11 mouse cellular contexts compared by ENCODE assay signal in the genomic region with DNA sequence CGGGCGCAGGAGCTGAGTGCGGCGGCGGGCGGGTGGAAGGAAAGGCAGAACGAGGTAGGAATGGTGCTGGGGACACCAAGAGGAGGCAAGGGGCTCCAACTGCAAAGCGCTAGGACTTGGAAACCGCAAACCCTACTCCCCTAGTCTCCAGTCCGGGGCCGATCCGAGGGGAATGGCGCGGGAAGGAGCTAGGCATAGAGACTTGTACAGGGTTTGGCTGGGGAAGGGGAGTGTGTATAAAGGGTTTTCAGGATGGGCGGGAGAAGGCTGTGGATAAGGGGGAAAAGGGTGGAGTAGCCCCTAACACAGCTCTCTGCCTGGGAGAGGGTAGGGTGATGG. TPM values are rescaled to one million over a fixed set of nuclear protein-coding genes. Genes with fewer than 3 reads are reported as not detected.
DNase-seq lines count a peak whose midpoint lies in the region; ATAC-seq and TF ChIP-seq lines count a peak whose summit lies in the region.
"Had no signal": no experiment of that assay in that cellular context is flagged by ENCODE, and none has a peak within 500 bp of the region (broad histone marks: within the 10 kb centered on the region; RNA-seq: fewer than 3 reads in every experiment).

No protein-coding gene starts in this region.

- intact Hi-C loops in heart, postnatal 14 days (cut with DNase I) = no loop called here

- no peak overlapping the region for H3K27ac ChIP-seq in heart, postnatal 0 days (ENCODE audit: low read depth)
- H3K27ac ChIP-seq in hindbrain, postnatal 0 days = no peak overlapping the region
- no peak overlapping the region for H3K27ac ChIP-seq in midbrain, postnatal 0 days (ENCODE audit: low read depth, low read length)

- peaks cover 78% of the 10 kb centered on the region for H3K27me3 ChIP-seq in heart, postnatal 0 days (ENCODE audit: control insufficient read depth, insufficient read depth, low read length)
- peaks cover 20% of the 10 kb centered on the region for H3K27me3 ChIP-seq in hindbrain, postnatal 0 days (ENCODE audit: insufficient read depth, low read length)
- peaks cover 22% of the 10 kb centered on the region; the same call in 1 of the 2 replicates for H3K27me3 ChIP-seq in midbrain, postnatal 0 days (ENCODE audit: insufficient read depth, low read length)

- no peak for TF ChIP-seq EP300 in heart, postnatal 0 days (IDR thresholded peaks at IDR 0.05; ENCODE audit: low read depth)

- no peaks in the 10 kb centered on the region for H3K36me3 ChIP-seq in heart, postnatal 0 days (replicated peaks; ENCODE audit: control insufficient read depth, insufficient read depth, low read length)
- H3K36me3 ChIP-seq in hindbrain, postnatal 0 days (ENCODE audit: insufficient read depth, low read length) = no peaks in the 10 kb centered on the region
- no peaks in the 10 kb centered on the region for H3K36me3 ChIP-seq in midbrain, postnatal 0 days (ENCODE audit: insufficient read depth, low read length)

- no peaks in the 10 kb centered on the region for H3K4me1 ChIP-seq in heart, postnatal 0 days (ENCODE audit: control insufficient read depth, insufficient read depth)
- no peaks in the 10 kb centered on the region for H3K4me1 ChIP-seq in hindbrain, postnatal 0 days (ENCODE audit: insufficient read depth, low read length)
- no peaks in the 10 kb centered on the region for H3K4me1 ChIP-seq in midbrain, postnatal 0 days (ENCODE audit: insufficient read depth, low read length)

- peak overlapping the region; percentile 51 for H3K4me3 ChIP-seq in heart, postnatal 0 days (ENCODE audit: low read depth, low read length)
- peak overlapping the region; percentile 42 for H3K4me3 ChIP-seq in hindbrain, postnatal 0 days (ENCODE audit: low read length)
- peak overlapping the region; percentile 42 for H3K4me3 ChIP-seq in midbrain, postnatal 0 days (ENCODE audit: low read depth, low read length)
- H3K4me3 ChIP-seq: myocyte had no signal

- H3K9ac ChIP-seq in heart, postnatal 0 days (replicated peaks; ENCODE audit: low read depth, low read length) = no peak overlapping the region
- H3K9ac ChIP-seq in hindbrain, postnatal 0 days (replicated peaks; ENCODE audit: low read length) = no peak overlapping the region
- no peak overlapping the region for H3K9ac ChIP-seq in midbrain, postnatal 0 days (replicated peaks; ENCODE audit: low read length, poor library complexity, severe bottlenecking)

- no peak for DNase-seq in heart, postnatal 0 days (ENCODE audit: low spot score)
- DNase-seq in heart, postnatal 14 days = no peak
- peak; percentile 42 for DNase-seq in embryo, embryonic 11 days
- no peak for DNase-seq in hindbrain, postnatal 0 days (ENCODE audit: low spot score)
- no peak for DNase-seq in midbrain, postnatal 0 days (ENCODE audit: low spot score)
- no peak for DNase-seq in B cell, adult 2 months
- DNase-seq in layer of hippocampus, postnatal 10 days (ENCODE audit: low spot score in 2 of 2) = no peak
- DNase-seq: kidney, adult 8-10 months; thymus, postnatal 36 days had no signal

- 14% methylated on average over 15 of the region's 15 CpGs for WGBS in heart, postnatal 0 days
- WGBS in hindbrain, postnatal 0 days = 27% methylated on average over 15 of the region's 15 CpGs
- 15% methylated on average over 14 of the region's 15 CpGs for WGBS in midbrain, postnatal 0 days

- no peak for ATAC-seq in heart, postnatal 0 days (ENCODE audit: insufficient read depth, low read depth)
- no peak for ATAC-seq in hindbrain, postnatal 0 days
- ATAC-seq in midbrain, postnatal 0 days (ENCODE audit: low FRiP score) = 0 out of 2 replicates have a peak, but pooled peaks have one; percentile 23
- no peak for ATAC-seq in erythroid progenitor cell, adult 5-6 weeks (replicated peaks; ENCODE audit: low FRiP score, poor library complexity, severe bottlenecking)

- peak overlapping the region; percentile 69 for H3K4me2 ChIP-seq in heart, postnatal 0 days (ENCODE audit: low read depth, low read length)
- peak overlapping the region; percentile 64 for H3K4me2 ChIP-seq in hindbrain, postnatal 0 days (ENCODE audit: low read depth, low read length)
- peak overlapping the region; percentile 60 for H3K4me2 ChIP-seq in midbrain, postnatal 0 days (ENCODE audit: low read depth, low read length, poor library complexity, severe bottlenecking)

- TF ChIP-seq CTCF in heart, postnatal 0 days (IDR thresholded peaks at IDR 0.05; ENCODE audit: low read depth) = no peak
- no peak for TF ChIP-seq CTCF in hindbrain, postnatal 0 days (IDR thresholded peaks at IDR 0.05; ENCODE audit: low read depth)
- no peak for TF ChIP-seq CTCF in midbrain, postnatal 0 days (IDR thresholded peaks at IDR 0.05)

- H3K9me3 ChIP-seq in heart, postnatal 0 days (replicated peaks; ENCODE audit: control insufficient read depth, low read length) = peaks cover 9% of the 10 kb centered on the region
- H3K9me3 ChIP-seq in hindbrain, postnatal 0 days (ENCODE audit: low read length) = peaks cover 4% of the 10 kb centered on the region; the same call in 1 of the 2 replicates
- H3K9me3 ChIP-seq in midbrain, postnatal 0 days (ENCODE audit: low read length) = peaks cover 4% of the 10 kb centered on the region; the same call in 1 of the 2 replicates

RNA-seq across cellular contexts. Expression of a gene that starts 1.2 kb away (rescaled TPM):
- not detected in 2 replicates for total RNA-seq in heart, postnatal 0 days (2014; rRNA removed; ENCODE audit: low replicate concordance)
- 0.14 TPM in 1 of 2 replicates, not detected in the other for polyA plus RNA-seq in heart, postnatal 0 days (2015; fragmentation: Nextera tagmentation; extraction: Ambion mirVana)
- total RNA-seq in heart, postnatal 14 days (2021) = not detected
- total RNA-seq in hindbrain, postnatal 0 days (2014; rRNA removed) = 2.3 and 9.4 TPM in 2 replicates
- 2.0 and 2.4 TPM in 2 replicates for polyA plus RNA-seq in hindbrain, postnatal 0 days (2015; fragmentation: Nextera tagmentation; extraction: Ambion mirVana)
- 2.2 and 3.1 TPM in 2 replicates for total RNA-seq in midbrain, postnatal 0 days (2014; rRNA removed)
- polyA plus RNA-seq in midbrain, postnatal 0 days (2015; fragmentation: Nextera tagmentation; extraction: Ambion mirVana) = 4.5 and 5.5 TPM in 2 replicates
- 1.1 TPM in 1 of 2 replicates, not detected in the other for total RNA-seq in erythroid progenitor cell, adult 5-6 weeks (2015; ENCODE audit: low replicate concordance)
- total RNA-seq in erythroid progenitor cell, adult 5-6 weeks (2017; ENCODE audit: low replicate concordance) = not detected in 2 replicates
- total RNA-seq in layer of hippocampus, postnatal 10 days (2021) = under 1 TPM; 0.23 to 0.33 TPM
- polyA plus RNA-seq: myocyte had no signal
